Mouse (Mus musculus) lung, embryonic 16.5 days (tissue): Measurements from ENCODE around the gene Sdccag8. TPM values are rescaled to one million over a fixed set of nuclear protein-coding genes. Genes with fewer than 3 reads are reported as not detected.

ENCODE experiments used
- ATAC-seq: fragments of 200-750 bp; cut with Nextera tagmentation; 2 replicates; pipeline ENCODE4 v1.8.0; 2017; ENCODE audit warnings: low read depth, mild to moderate bottlenecking, moderate library complexity
- H3K27ac ChIP-seq: fragments of 300-500 bp; sonication (generic); 2 replicates; pipeline ENCODE4 v1.5.1; 2014; ENCODE audit warnings: mild to moderate bottlenecking, control low read depth, low read length
- H3K27me3 ChIP-seq: fragments of 300-500 bp; sonication (generic); 2 replicates; pipeline ENCODE4 v1.6.1; 2014; ENCODE audit warnings: low read depth, low read length, mixed read lengths; ENCODE audit not compliant: control insufficient read depth, insufficient read depth
- H3K36me3 ChIP-seq: fragments of 300-500 bp; sonication (generic); 2 replicates; pipeline ENCODE4 v1.6.1; 2014; ENCODE audit warnings: low read length; ENCODE audit not compliant: control insufficient read depth, insufficient read depth
- H3K4me1 ChIP-seq: fragments of 300-500 bp; sonication (generic); replicated peaks from 2 replicates; pipeline ENCODE4 v1.6.1; 2014; ENCODE audit warnings: low read length, mixed read lengths; ENCODE audit not compliant: control insufficient read depth, insufficient read depth
- H3K4me2 ChIP-seq: fragments of 300-500 bp; sonication (generic); 2 replicates; pipeline ENCODE4 v1.6.1; 2014; ENCODE audit warnings: low read depth, low read length, control low read depth
- H3K4me3 ChIP-seq: fragments of 300-500 bp; sonication (generic); 2 replicates; pipeline ENCODE4 v1.5.1; 2014; ENCODE audit warnings: mild to moderate bottlenecking, low read length, control low read depth
- H3K9ac ChIP-seq: fragments of 300-500 bp; sonication (generic); 2 replicates; pipeline ENCODE4 v1.6.1; 2014; ENCODE audit warnings: low read length, control low read depth
- H3K9me3 ChIP-seq: fragments of 300-500 bp; sonication (generic); 2 replicates; pipeline ENCODE4 v1.6.1; 2016; ENCODE audit warnings: low read length; ENCODE audit not compliant: control insufficient read depth
- WGBS: fragments of 180-500 bp; shearing (Covaris S2); extraction: QIAGEN DNeasy Blood & Tissue Kit; methylation state at CpG from one replicate; pipeline ENCODE4 v1.1.7; 2014; 5-methylcytosine and 5-hydroxymethylcytosine counted together
- polyA plus RNA-seq: library from polyadenylated mRNA; unstranded; fragments of >200 nt; fragmentation: Nextera tagmentation; extraction: Ambion mirVana; gene quantifications from 2 replicates; pipeline ENCODE4 v1.2.1, GENCODE M21; 2015

Sdccag8 gene
- polyA plus RNA-seq, 1 experiment from 2014 or later = 16.9 TPM

- WGBS = 68% methylated on average over 4 of the region's 4 CpGs
- Histone ChIP-seq H3K4me2 (no peak overlapping the region), H3K4me3 (no peak overlapping the region), H3K27me3 (no peaks in the 10 kb centered on the region), H3K9ac (no peak overlapping the region), H3K36me3 (no peaks in the 10 kb centered on the region), H3K4me1 (peaks cover 13% of the 10 kb centered on the region; the same call in 1 of the 2 replicates), H3K27ac (no peak overlapping the region), H3K9me3 (no peaks in the 10 kb centered on the region)
- no peak for ATAC-seq
Observed at GRCm38 (mm10) chr1:176991473-176991872, 177.0 kb downstream of the Sdccag8 start.

GRCm38 (mm10) chr1:176992517-176992916 is 178.1 kb downstream of the Sdccag8 start:
- no peak overlapping the region for H3K27ac ChIP-seq
- peaks cover 3% of the 10 kb centered on the region for H3K4me1 ChIP-seq
- H3K27me3 ChIP-seq = no peaks in the 10 kb centered on the region
- H3K9ac ChIP-seq = no peak overlapping the region
- H3K9me3 ChIP-seq = no peaks in the 10 kb centered on the region
- no peak for ATAC-seq
- H3K4me3 ChIP-seq = no peak overlapping the region
- no peak overlapping the region for H3K4me2 ChIP-seq
- 83% methylated on average over 8 of the region's 8 CpGs for WGBS
- no peaks in the 10 kb centered on the region for H3K36me3 ChIP-seq

GRCm38 (mm10) chr1:176993141-176994010 is 178.9 kb downstream of the Sdccag8 start:
- Histone ChIP-seq H3K36me3 (no peaks in the 10 kb centered on the region), H3K9ac (no peak overlapping the region), H3K4me1 (peaks cover 2% of the 10 kb centered on the region), H3K27ac (no peak overlapping the region), H3K4me2 (no peak overlapping the region), H3K27me3 (no peaks in the 10 kb centered on the region), H3K9me3 (no peaks in the 10 kb centered on the region), H3K4me3 (no peak overlapping the region)
- WGBS = 78% methylated on average over 18 of the region's 18 CpGs
- ATAC-seq = no peak

- Histone ChIP-seq H3K36me3 (no peaks in the 10 kb centered on the region), H3K4me3 (no peak overlapping the region), H3K4me2 (no peak overlapping the region), H3K9ac (no peak overlapping the region), H3K4me1 (peaks cover 5% of the 10 kb centered on the region), H3K27me3 (no peaks in the 10 kb centered on the region), H3K27ac (no peak overlapping the region), H3K9me3 (no peaks in the 10 kb centered on the region)
- WGBS = 51% methylated on average over 7 of the region's 7 CpGs
- peak; percentile 27; the same call in 1 of the 2 replicates for ATAC-seq
Observed at GRCm38 (mm10) chr1:176994087-176994486, 179.6 kb downstream of the Sdccag8 start.

- H3K36me3 ChIP-seq = no peaks in the 10 kb centered on the region
- no peak overlapping the region for H3K4me3 ChIP-seq
- H3K9ac ChIP-seq = no peak overlapping the region
- no peaks in the 10 kb centered on the region for H3K9me3 ChIP-seq
- H3K27me3 ChIP-seq = no peaks in the 10 kb centered on the region
- no peak for ATAC-seq
- WGBS = 61% methylated on average over 11 of the region's 11 CpGs
- no peak overlapping the region for H3K4me2 ChIP-seq
- no peak overlapping the region for H3K27ac ChIP-seq
- H3K4me1 ChIP-seq = peaks cover 5% of the 10 kb centered on the region
Observed at GRCm38 (mm10) chr1:176994707-176995418, 180.4 kb downstream of the Sdccag8 start.

- Histone ChIP-seq H3K9me3 (no peaks in the 10 kb centered on the region), H3K27ac (no peak overlapping the region), H3K4me3 (no peak overlapping the region), H3K9ac (no peak overlapping the region), H3K36me3 (no peaks in the 10 kb centered on the region), H3K27me3 (no peaks in the 10 kb centered on the region), H3K4me2 (no peak overlapping the region), H3K4me1 (peaks cover 5% of the 10 kb centered on the region)
- ATAC-seq = no peak
- WGBS = 86% methylated on average over 4 of the region's 4 CpGs
Observed at GRCm38 (mm10) chr1:176995419-176995775, 180.9 kb downstream of the Sdccag8 start.

GRCm38 (mm10) chr1:176996166-176996565 is 181.7 kb downstream of the Sdccag8 start:
- WGBS = 93% methylated on average over 3 of the region's 3 CpGs
- Histone ChIP-seq H3K4me3 (no peak overlapping the region), H3K36me3 (no peaks in the 10 kb centered on the region), H3K9ac (no peak overlapping the region), H3K27me3 (no peaks in the 10 kb centered on the region), H3K4me2 (no peak overlapping the region), H3K27ac (no peak overlapping the region), H3K4me1 (peaks cover 5% of the 10 kb centered on the region), H3K9me3 (no peaks in the 10 kb centered on the region)
- ATAC-seq = no peak

GRCm38 (mm10) chr1:176996630-176997201 is 182.3 kb downstream of the Sdccag8 start:
- Histone ChIP-seq H3K4me2 (peak overlapping the region; percentile 19; the same call in 1 of the 2 replicates), H3K36me3 (no peaks in the 10 kb centered on the region), H3K4me1 (peaks cover 5% of the 10 kb centered on the region), H3K4me3 (no peak overlapping the region), H3K9ac (no peak overlapping the region), H3K27ac (no peak overlapping the region), H3K9me3 (no peaks in the 10 kb centered on the region), H3K27me3 (no peaks in the 10 kb centered on the region)
- ATAC-seq = peak; percentile 50; the same call in 1 of the 2 replicates
- WGBS = 37% methylated on average over 16 of the region's 16 CpGs

GRCm38 (mm10) chr1:176997254-176997653 is 182.8 kb downstream of the Sdccag8 start:
- Histone ChIP-seq H3K9me3 (no peaks in the 10 kb centered on the region), H3K4me3 (no peak overlapping the region), H3K4me2 (0 out of 2 replicates have a peak overlapping the region, but pooled peaks have one; percentile 19), H3K9ac (no peak overlapping the region), H3K27ac (no peak overlapping the region), H3K27me3 (no peaks in the 10 kb centered on the region), H3K36me3 (no peaks in the 10 kb centered on the region), H3K4me1 (peaks cover 5% of the 10 kb centered on the region)
- no peak for ATAC-seq
- WGBS = 59% methylated on average over 6 of the region's 6 CpGs
